14 mouse cellular contexts compared by ENCODE assay signal in genomic region chr10:7197733-7198132, GRCm38 (mm10). TPM values are rescaled to one million over a fixed set of nuclear protein-coding genes. Genes with fewer than 3 reads are reported as not detected.
A peak's percentile ranks its signal among the peaks of the same experiment; 100 is the strongest.
DNase-seq lines count a peak whose midpoint lies in the region; ATAC-seq and TF ChIP-seq lines count a peak whose summit lies in the region.
"Had no signal": no experiment of that assay in that cellular context is flagged by ENCODE, and none has a peak within 500 bp of the region (broad histone marks: within the 10 kb centered on the region; RNA-seq: fewer than 3 reads in every experiment).

No protein-coding gene starts in this region.

- ATAC-seq in stomach, embryonic 16.5 days (ENCODE audit: insufficient read depth, low FRiP score) = peak; percentile 39; the same call in 1 of the 2 replicates
- no peak for ATAC-seq in stomach, postnatal 0 days (ENCODE audit: low FRiP score, low TSS enrichment)
- 0 out of 2 replicates have a peak, but pooled peaks have one; percentile 37 for ATAC-seq in liver, embryonic 15.5 days (ENCODE audit: insufficient read depth)
- peak; percentile 60 for ATAC-seq in megakaryocyte-erythroid progenitor cell, adult 5-6 weeks (replicated peaks; ENCODE audit: low FRiP score, low TSS enrichment, poor library complexity, severe bottlenecking)
- no peak for ATAC-seq in hindbrain, embryonic 16.5 days
- ATAC-seq: forebrain, embryonic 15.5 days had no signal

- DNase-seq in stomach, postnatal 0 days (ENCODE audit: low spot score) = no peak
- no peak for DNase-seq in testis, postnatal 10 days (ENCODE audit: low spot score)
- DNase-seq: adrenal gland, adult 2 months; adrenal gland, postnatal 25 days; gastrocnemius, postnatal 36 days; heart, adult 11 months; heart, postnatal 36 days had no signal

- H3K36me3 ChIP-seq in stomach, embryonic 16.5 days (ENCODE audit: control insufficient read depth, insufficient read depth, low read length) = no peaks in the 10 kb centered on the region
- no peaks in the 10 kb centered on the region for H3K36me3 ChIP-seq in stomach, postnatal 0 days (ENCODE audit: control insufficient read depth, insufficient read depth, low read length)
- no peaks in the 10 kb centered on the region for H3K36me3 ChIP-seq in liver, embryonic 15.5 days (replicated peaks)
- no peaks in the 10 kb centered on the region for H3K36me3 ChIP-seq in hindbrain, embryonic 16.5 days (ENCODE audit: control insufficient read depth, insufficient read depth, low read length)
- H3K36me3 ChIP-seq: embryonic facial prominence, embryonic 12.5 days; forebrain, embryonic 15.5 days; heart, embryonic 13.5 days had no signal

- TF ChIP-seq CTCF in stomach, postnatal 0 days (IDR thresholded peaks at IDR 0.05; ENCODE audit: low read depth) = no peak

- no peak for TF ChIP-seq EP300 in stomach, postnatal 0 days (optimal IDR thresholded peaks at IDR 0.05)

- no peak overlapping the region for H3K4me2 ChIP-seq in stomach, embryonic 16.5 days (ENCODE audit: low read depth, low read length)
- H3K4me2 ChIP-seq in stomach, postnatal 0 days (replicated peaks; ENCODE audit: low read depth) = no peak overlapping the region
- H3K4me2 ChIP-seq in liver, embryonic 15.5 days = no peak overlapping the region
- H3K4me2 ChIP-seq in hindbrain, embryonic 16.5 days (ENCODE audit: low read length) = no peak overlapping the region
- H3K4me2 ChIP-seq: embryonic facial prominence, embryonic 12.5 days; forebrain, embryonic 15.5 days; heart, embryonic 13.5 days had no signal

- H3K27me3 ChIP-seq in stomach, embryonic 16.5 days (ENCODE audit: control insufficient read depth, insufficient read depth, low read length) = no peaks in the 10 kb centered on the region
- no peaks in the 10 kb centered on the region for H3K27me3 ChIP-seq in stomach, postnatal 0 days (ENCODE audit: control insufficient read depth, insufficient read depth, low read length)
- no peaks in the 10 kb centered on the region for H3K27me3 ChIP-seq in liver, embryonic 15.5 days
- no peaks in the 10 kb centered on the region for H3K27me3 ChIP-seq in hindbrain, embryonic 16.5 days (replicated peaks; ENCODE audit: control insufficient read depth, insufficient read depth, low read length)
- H3K27me3 ChIP-seq: embryonic facial prominence, embryonic 12.5 days; forebrain, embryonic 15.5 days; heart, embryonic 13.5 days had no signal

- no peak overlapping the region for H3K9ac ChIP-seq in stomach, embryonic 16.5 days (ENCODE audit: low read length)
- no peak overlapping the region for H3K9ac ChIP-seq in stomach, postnatal 0 days (ENCODE audit: low read length)
- no peak overlapping the region for H3K9ac ChIP-seq in liver, embryonic 15.5 days
- H3K9ac ChIP-seq in hindbrain, embryonic 16.5 days (ENCODE audit: low read depth, low read length) = no peak overlapping the region
- H3K9ac ChIP-seq: embryonic facial prominence, embryonic 12.5 days; forebrain, embryonic 15.5 days; heart, embryonic 13.5 days had no signal

- WGBS in stomach, embryonic 16.5 days = 80% methylated on average over 6 of the region's 6 CpGs
- 75% methylated on average over 6 of the region's 6 CpGs for WGBS in stomach, postnatal 0 days
- 31% methylated on average over 6 of the region's 6 CpGs for WGBS in liver, embryonic 15.5 days (ENCODE audit: insufficient replicate concordance)
- 90% methylated on average over 6 of the region's 6 CpGs for WGBS in hindbrain, embryonic 16.5 days

- H3K4me3 ChIP-seq in stomach, embryonic 16.5 days (replicated peaks; ENCODE audit: low read length) = no peak overlapping the region
- no peak overlapping the region for H3K4me3 ChIP-seq in stomach, postnatal 0 days (ENCODE audit: low read depth, low read length)
- H3K4me3 ChIP-seq in liver, embryonic 15.5 days (replicated peaks) = no peak overlapping the region
- H3K4me3 ChIP-seq in hindbrain, embryonic 16.5 days (ENCODE audit: low read length) = no peak overlapping the region
- H3K4me3 ChIP-seq: embryonic facial prominence, embryonic 12.5 days; forebrain, embryonic 15.5 days; heart, embryonic 13.5 days had no signal

- H3K4me1 ChIP-seq in stomach, embryonic 16.5 days (ENCODE audit: control insufficient read depth, insufficient read depth, low read length) = peaks cover 17% of the 10 kb centered on the region
- peaks cover 6% of the 10 kb centered on the region; the same call in 1 of the 2 replicates for H3K4me1 ChIP-seq in stomach, postnatal 0 days (replicated peaks; ENCODE audit: control insufficient read depth, insufficient read depth)
- H3K4me1 ChIP-seq in liver, embryonic 15.5 days (replicated peaks) = peaks cover 35% of the 10 kb centered on the region
- H3K4me1 ChIP-seq in hindbrain, embryonic 16.5 days (ENCODE audit: control insufficient read depth, insufficient read depth, low read depth, low read length) = no peaks in the 10 kb centered on the region

- H3K9me3 ChIP-seq in stomach, embryonic 16.5 days (replicated peaks; ENCODE audit: control insufficient read depth, low read length) = no peaks in the 10 kb centered on the region
- no peaks in the 10 kb centered on the region for H3K9me3 ChIP-seq in stomach, postnatal 0 days (ENCODE audit: control insufficient read depth, low read length)
- H3K9me3 ChIP-seq in liver, embryonic 15.5 days (replicated peaks) = no peaks in the 10 kb centered on the region
- no peaks in the 10 kb centered on the region for H3K9me3 ChIP-seq in hindbrain, embryonic 16.5 days (ENCODE audit: control insufficient read depth, low read length)
- H3K9me3 ChIP-seq: embryonic facial prominence, embryonic 12.5 days; forebrain, embryonic 15.5 days; heart, embryonic 13.5 days had no signal

- no peak overlapping the region for H3K27ac ChIP-seq in stomach, embryonic 16.5 days (ENCODE audit: low read length)
- H3K27ac ChIP-seq in stomach, postnatal 0 days (replicated peaks) = no peak overlapping the region
- H3K27ac ChIP-seq in liver, embryonic 15.5 days (replicated peaks) = no peak overlapping the region
- H3K27ac ChIP-seq in hindbrain, embryonic 16.5 days (ENCODE audit: low read depth, low read length) = no peak overlapping the region
- H3K27ac ChIP-seq: embryonic facial prominence, embryonic 12.5 days; forebrain, embryonic 15.5 days; heart, embryonic 13.5 days had no signal

RNA-seq across cellular contexts. Expression of gene Cnksr3, which starts 14.3 kb away (rescaled TPM):
- 14.1 and 14.8 TPM in 2 replicates for polyA plus RNA-seq in stomach, embryonic 16.5 days (2015; fragmentation: Nextera tagmentation; extraction: Ambion mirVana)
- polyA plus RNA-seq in stomach, postnatal 0 days (2015; fragmentation: Nextera tagmentation; extraction: Ambion mirVana) = 7.0 and 7.6 TPM in 2 replicates
- polyA plus RNA-seq in liver, embryonic 15.5 days (2015; fragmentation: Nextera tagmentation; extraction: Ambion mirVana) = 3.5 and 4.0 TPM in 2 replicates
- 9.3 and 9.6 TPM in 2 replicates for total RNA-seq in megakaryocyte-erythroid progenitor cell, adult 5-6 weeks (2014; fragmentation: Nextera tagmentation)
- 6.7 and 7.1 TPM in 2 replicates for total RNA-seq in megakaryocyte-erythroid progenitor cell, adult 5-6 weeks (2017)
- polyA plus RNA-seq in hindbrain, embryonic 16.5 days (2015; fragmentation: Nextera tagmentation; extraction: Ambion mirVana) = 3.7 and 4.2 TPM in 2 replicates

Comparison
In these comparisons a context has a peak if more than half of its experiments do, and no peak if none do; other contexts are left out.
1. ATAC-seq: peak in stomach, embryonic 16.5 days (single experiment), liver, embryonic 15.5 days (single experiment) and megakaryocyte-erythroid progenitor cell, adult 5-6 weeks (single experiment); none in stomach, postnatal 0 days (single experiment) and hindbrain, embryonic 16.5 days (single experiment).